Comparison of ENCODE assay signal across 25 mouse cellular contexts in genomic region chr13:99671747-99672146, GRCm38 (mm10).
DNase-seq lines count a peak whose midpoint lies in the region; ATAC-seq lines count a peak whose summit lies in the region.
"Had no signal": no experiment of that assay in that cellular context is flagged by ENCODE, and none has a peak within 500 bp of the region (broad histone marks: within the 10 kb centered on the region; RNA-seq: fewer than 3 reads in every experiment).

No protein-coding gene starts in this region.

- H3K9me3 ChIP-seq in forebrain, embryonic 11.5 days (ENCODE audit: control insufficient read depth, low read length), result no peaks in the 10 kb centered on the region
- no peaks in the 10 kb centered on the region for H3K9me3 ChIP-seq in forebrain, embryonic 15.5 days
- H3K9me3 ChIP-seq: heart, embryonic 13.5 days; hindbrain, embryonic 15.5 days; liver, embryonic 12.5 days; midbrain, embryonic 10.5 days had no signal

- H3K4me3 ChIP-seq in forebrain, embryonic 11.5 days (ENCODE audit: low read depth, low read length), result no peak overlapping the region
- no peak overlapping the region for H3K4me3 ChIP-seq in forebrain, embryonic 15.5 days
- H3K4me3 ChIP-seq: erythroblast, embryonic 14.5 days; heart, adult 2 months; heart, embryonic 13.5 days; hindbrain, embryonic 15.5 days; liver, embryonic 12.5 days; midbrain, embryonic 10.5 days had no signal

- no peak overlapping the region for H3K9ac ChIP-seq in forebrain, embryonic 11.5 days (ENCODE audit: low read length)
- no peak overlapping the region for H3K9ac ChIP-seq in forebrain, embryonic 15.5 days (replicated peaks)
- H3K9ac ChIP-seq: heart, embryonic 13.5 days; hindbrain, embryonic 15.5 days; liver, embryonic 12.5 days; liver, postnatal 0 days had no signal

- H3K4me1 ChIP-seq in forebrain, embryonic 11.5 days (replicated peaks; ENCODE audit: control insufficient read depth, insufficient read depth, low read length), result peaks cover 4% of the 10 kb centered on the region; the same call in 1 of the 2 replicates
- H3K4me1 ChIP-seq in forebrain, embryonic 15.5 days, result peaks cover 29% of the 10 kb centered on the region

- no peak for DNase-seq in forebrain, embryonic 11.5 days (ENCODE audit: low spot score)
- peak; percentile 4 for DNase-seq in lung, postnatal 10 days
- DNase-seq in lung, postnatal 36 days, result no peak
- peak; percentile 89 for DNase-seq in retina, postnatal 1 day
- no peak for DNase-seq in retina, embryonic 14.5 days (ENCODE audit: low spot score)
- DNase-seq in gastrocnemius, adult 18-20 months (ENCODE audit: low spot score), result no peak
- DNase-seq: adrenal gland, postnatal 14 days; cerebellum, adult 18-20 months; cerebellum, postnatal 14 days; gastrocnemius, postnatal 36 days; heart, adult 2 months; heart, postnatal 10 days; kidney, adult 18-20 months; kidney, postnatal 36 days; layer of hippocampus, postnatal 36 days; left cerebral cortex, postnatal 4 days; liver, postnatal 0 days; lung, postnatal 14 days; right cerebral cortex, postnatal 14 days had no signal

- no peak overlapping the region for H3K4me2 ChIP-seq in forebrain, embryonic 11.5 days (ENCODE audit: low read depth, low read length, severe bottlenecking)
- H3K4me2 ChIP-seq in forebrain, embryonic 15.5 days (replicated peaks), result no peak overlapping the region
- H3K4me2 ChIP-seq: heart, embryonic 13.5 days; hindbrain, embryonic 15.5 days; liver, embryonic 12.5 days had no signal

- H3K36me3 ChIP-seq in forebrain, embryonic 11.5 days (ENCODE audit: control insufficient read depth, insufficient read depth, low read length), result no peaks in the 10 kb centered on the region
- H3K36me3 ChIP-seq in forebrain, embryonic 15.5 days, result no peaks in the 10 kb centered on the region
- H3K36me3 ChIP-seq: heart, embryonic 13.5 days; hindbrain, embryonic 15.5 days; liver, embryonic 12.5 days; midbrain, embryonic 10.5 days had no signal

- no peak overlapping the region for H3K27ac ChIP-seq in forebrain, embryonic 11.5 days (ENCODE audit: low read depth, low read length)
- H3K27ac ChIP-seq in forebrain, embryonic 15.5 days (replicated peaks), result no peak overlapping the region
- H3K27ac ChIP-seq: heart, adult 2 months; hindbrain, embryonic 15.5 days; liver, embryonic 12.5 days had no signal

- WGBS in forebrain, embryonic 11.5 days, result 50% methylated on average over 10 of the region's 10 CpGs
- WGBS in forebrain, embryonic 15.5 days, result 10% methylated on average over 10 of the region's 10 CpGs

- peak; percentile 58 for ATAC-seq in forebrain, embryonic 11.5 days (replicated peaks; ENCODE audit: low FRiP score)
- no peak for ATAC-seq in forebrain, embryonic 15.5 days (replicated peaks)
- ATAC-seq: liver, embryonic 12.5 days; liver, postnatal 0 days had no signal

- H3K27me3 ChIP-seq in forebrain, embryonic 11.5 days (ENCODE audit: control insufficient read depth, insufficient read depth, low read length), result no peaks in the 10 kb centered on the region
- H3K27me3 ChIP-seq in forebrain, embryonic 15.5 days, result peaks cover 9% of the 10 kb centered on the region; the same call in 1 of the 2 replicates
- H3K27me3 ChIP-seq: heart, embryonic 13.5 days; hindbrain, embryonic 15.5 days had no signal

Comparison
In these comparisons a context has a peak if more than half of its experiments do, and no peak if none do; other contexts are left out.
1. DNase-seq: peak in lung, postnatal 10 days (single experiment) and retina, postnatal 1 day (single experiment); none in forebrain, embryonic 11.5 days (single experiment), lung, postnatal 36 days (single experiment), retina, embryonic 14.5 days (single experiment) and gastrocnemius, adult 18-20 months (single experiment).